Mouse (Mus musculus) liver, adult 2 months (tissue): ENCODE measurements around the gene Slco4c1. TPM values are rescaled to one million over a fixed set of nuclear protein-coding genes. Genes with fewer than 3 reads are reported as not detected.

Experiments
- DNase-seq: peaks from one replicate; pipeline ENCODE4 v3.0.0-alpha.2; 2011; ENCODE audit warnings: low read depth, low spot score; ENCODE audit errors: extremely low read depth
- H3K27ac ChIP-seq: fragments of 200-500 bp; replicated peaks from 2 replicates; pipeline ENCODE4 v1.5.1; 2012; ENCODE audit warnings: low read depth, mild to moderate bottlenecking, control low read depth, inconsistent platforms, low read length; ENCODE audit not compliant: insufficient read depth
- H3K27me3 ChIP-seq: fragments of 200-500 bp; 2 replicates; pipeline ENCODE4 v1.6.1; 2012; ENCODE audit warnings: mild to moderate bottlenecking, moderate library complexity, low read length, inconsistent platforms; ENCODE audit not compliant: control insufficient read depth, insufficient read depth
- H3K36me3 ChIP-seq: fragments of 200-500 bp; 2 replicates; pipeline ENCODE4 v1.6.1; 2012; ENCODE audit warnings: low read length, inconsistent platforms; ENCODE audit not compliant: control insufficient read depth, insufficient read depth
- H3K4me1 ChIP-seq: fragments of 200-500 bp; 2 replicates; pipeline ENCODE4 v1.6.1; 2011; ENCODE audit warnings: low read length; ENCODE audit not compliant: control insufficient read depth, insufficient read depth
- H3K4me3 ChIP-seq: fragments of 200-500 bp; 2 replicates; pipeline ENCODE4 v1.5.1; 2011; ENCODE audit warnings: low read depth, mild to moderate bottlenecking, control low read depth, low read length, moderate library complexity; ENCODE audit not compliant: insufficient read depth
- H3K79me2 ChIP-seq: fragments of 200-500 bp; 2 replicates; pipeline ENCODE4 v1.6.1; 2012; ENCODE audit warnings: inconsistent platforms, mild to moderate bottlenecking, low read length, moderate library complexity; ENCODE audit not compliant: control insufficient read depth, insufficient read depth
- H3K9ac ChIP-seq: fragments of 200-500 bp; 2 replicates; pipeline ENCODE4 v1.6.1; 2012; ENCODE audit warnings: low read depth, mild to moderate bottlenecking, control low read depth, inconsistent platforms, low read length
- CTCF ChIP-seq: fragments of 200-500 bp; IDR thresholded peaks from 2 replicates; pipeline ENCODE4 v1.5.1; 2011; ENCODE audit warnings: low read depth, low read length, control low read depth
- POLR2A ChIP-seq: fragments of 200-500 bp; IDR thresholded peaks from 2 replicates; pipeline ENCODE4 v1.6.1; 2011; ENCODE audit warnings: low read length, control low read depth; ENCODE audit not compliant: insufficient read depth; ENCODE audit errors: extremely low read depth
- WGBS: fragments of 180-500 bp; shearing (Covaris S2); methylation state at CpG from one replicate; pipeline ENCODE4 v1.1.7; 2018; 5-methylcytosine and 5-hydroxymethylcytosine counted together
- polyA plus RNA-seq: library from polyadenylated mRNA; depleted of rRNA; stranded (reverse); fragments of >200 nt; gene quantifications from 2 replicates; pipeline ENCODE4 v1.2.3, GENCODE M21; 2012; rRNA removed
- total RNA-seq: library from RNA; depleted of rRNA; stranded (reverse); fragments of >200 nt; gene quantifications from 2 replicates; pipeline ENCODE4 v1.2.3, GENCODE M21; 2014; rRNA removed

The Slco4c1 gene
- under 0.01 TPM in 2 replicates for total RNA-seq
- polyA plus RNA-seq, result not detected in 2 replicates

GRCm38 (mm10) chr1:96871528-96872360 lies at the start of gene Slco4c1:
Slco4c1 (minus strand) TSS chr1:96872171.
- Histone ChIP-seq H3K79me2 (no peaks in the 10 kb centered on the region), H3K27me3 (peaks cover 5% of the 10 kb centered on the region; the same call in 1 of the 2 replicates), H3K4me3 (peak within 1 kb of the TSS; percentile 61), H3K27ac (no peak within 1 kb of the TSS), H3K4me1 (no peaks in the 10 kb centered on the region), H3K9ac (peak within 1 kb of the TSS; percentile 35; the same call in 1 of the 2 replicates), H3K36me3 (no peaks in the 10 kb centered on the region)
- 4% methylated on average over 40 of the region's 40 CpGs for WGBS
- TF ChIP-seq POLR2A (no peak), CTCF (no peak)
- peak; percentile 50 for DNase-seq

DNA sequence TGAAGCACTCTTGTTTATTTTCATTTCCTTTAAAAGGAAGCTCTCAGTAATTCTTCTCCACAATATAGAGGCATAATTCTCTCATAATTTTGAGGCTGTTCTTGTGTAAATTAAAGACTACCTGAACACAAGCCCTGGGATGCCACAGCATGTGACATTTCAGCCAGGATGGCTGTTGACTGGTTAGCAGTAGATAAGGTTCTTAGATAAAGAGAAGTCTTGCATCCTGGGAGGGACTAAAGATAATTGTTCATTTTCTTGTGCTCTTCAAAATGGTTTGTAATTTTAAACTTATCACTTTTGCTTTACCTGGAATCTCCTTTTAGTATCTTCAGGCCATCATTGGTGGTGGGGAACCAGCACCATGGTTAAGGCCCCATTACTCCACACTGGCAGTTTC lies 45.4 kb upstream of the Slco4c1 start:
- no peak overlapping the region for H3K9ac ChIP-seq
- no peaks in the 10 kb centered on the region for H3K79me2 ChIP-seq
- H3K27me3 ChIP-seq, result no peaks in the 10 kb centered on the region
- DNase-seq, result no peak
- no peak overlapping the region for H3K4me3 ChIP-seq
- TF ChIP-seq CTCF (no peak), POLR2A (no peak)
- no peaks in the 10 kb centered on the region for H3K36me3 ChIP-seq
- no peak overlapping the region for H3K27ac ChIP-seq
- H3K4me1 ChIP-seq, result no peaks in the 10 kb centered on the region

- peak; percentile 61 for DNase-seq
- TF ChIP-seq CTCF (no peak), POLR2A (no peak)
- H3K36me3 ChIP-seq, result no peaks in the 10 kb centered on the region
Measured at GRCm38 (mm10) chr1:96883788-96884187, 11.8 kb upstream of the Slco4c1 start.

DNA sequence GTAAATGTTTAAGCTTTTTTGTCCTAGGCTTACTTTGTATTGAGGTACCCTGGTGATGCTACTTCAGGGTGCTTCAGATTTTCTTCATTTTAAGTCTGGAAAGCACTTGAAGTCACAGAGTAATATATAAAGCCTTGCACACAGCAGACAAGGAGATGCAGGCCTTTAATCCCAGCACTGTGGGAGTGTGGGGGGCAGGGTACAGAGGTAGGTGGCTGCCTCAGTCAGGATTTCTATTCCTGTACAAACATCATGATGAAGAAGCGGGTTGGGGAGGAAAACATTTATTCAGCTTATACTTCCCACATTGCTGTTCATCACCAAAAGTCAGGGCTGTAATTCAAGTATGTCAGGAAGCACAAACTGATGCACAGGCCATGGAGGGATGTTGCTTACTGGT lies 6.6 kb upstream of the Slco4c1 start:
- DNase-seq, result no peak
- no peaks in the 10 kb centered on the region for H3K36me3 ChIP-seq
- H3K9ac ChIP-seq, result no peak overlapping the region
- no peaks in the 10 kb centered on the region for H3K79me2 ChIP-seq
- H3K4me1 ChIP-seq, result no peaks in the 10 kb centered on the region
- no peaks in the 10 kb centered on the region for H3K27me3 ChIP-seq
- TF ChIP-seq CTCF, result no peak
- no peak for TF ChIP-seq POLR2A
- 91% methylated on average over 1 of the region's 1 CpGs for WGBS
- no peak overlapping the region for H3K4me3 ChIP-seq
- H3K27ac ChIP-seq, result no peak overlapping the region

More at GRCm38 (mm10) chr1:96883788-96884187, 11.8 kb upstream of the Slco4c1 start:
- H3K27ac ChIP-seq, result no peak overlapping the region
- no peaks in the 10 kb centered on the region for H3K27me3 ChIP-seq
- H3K9ac ChIP-seq, result no peak overlapping the region
- no peaks in the 10 kb centered on the region for H3K4me1 ChIP-seq
- H3K4me3 ChIP-seq, result no peak overlapping the region
- H3K79me2 ChIP-seq, result no peaks in the 10 kb centered on the region

DNA sequence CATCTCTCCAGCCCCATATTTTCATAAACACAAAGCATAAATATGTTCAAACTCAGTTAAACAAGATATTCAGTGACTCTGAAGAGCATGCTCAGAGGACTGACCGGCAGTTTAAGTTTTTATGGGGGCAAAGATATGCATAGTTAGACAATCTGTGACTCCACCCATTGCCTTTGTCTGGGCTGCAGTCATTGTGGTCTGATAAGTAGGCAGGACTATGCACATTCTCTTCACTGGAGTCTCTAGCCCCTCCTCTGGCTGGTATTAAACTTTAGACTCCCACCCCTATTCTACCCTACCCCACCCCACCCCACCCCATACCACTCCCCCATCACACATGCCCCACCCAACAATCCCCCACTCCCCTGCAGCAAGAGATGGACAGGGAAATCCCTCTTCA lies 4.1 kb upstream of the Slco4c1 start:
- 87% methylated on average over 1 of the region's 1 CpGs for WGBS
- Histone ChIP-seq H3K27me3 (peaks cover 5% of the 10 kb centered on the region; the same call in 1 of the 2 replicates), H3K27ac (no peak overlapping the region), H3K4me3 (no peak overlapping the region), H3K79me2 (no peaks in the 10 kb centered on the region), H3K4me1 (no peaks in the 10 kb centered on the region), H3K9ac (no peak overlapping the region), H3K36me3 (no peaks in the 10 kb centered on the region)
- DNase-seq, result no peak
- no peak for TF ChIP-seq CTCF
- no peak for TF ChIP-seq POLR2A

DNA sequence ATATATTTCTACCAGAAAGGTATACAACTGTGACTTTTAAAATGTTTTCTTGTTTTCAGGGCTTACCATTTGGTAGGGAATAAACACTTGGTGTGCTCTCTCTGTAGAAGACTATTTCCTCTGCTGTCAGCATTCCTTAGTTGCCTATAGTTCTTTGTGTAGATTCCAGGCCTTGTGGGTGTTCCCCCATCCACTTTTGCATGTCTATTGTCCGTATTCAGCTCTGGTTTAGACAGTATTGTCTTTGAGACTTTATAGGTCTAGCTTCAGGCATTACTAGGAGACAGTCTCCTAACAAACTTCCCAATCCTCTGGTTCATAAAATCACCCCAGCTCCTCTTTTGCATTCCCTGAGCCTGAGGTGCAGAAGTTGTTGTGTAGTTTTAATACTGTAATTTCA lies 2.7 kb upstream of the Slco4c1 start:
- no peak for DNase-seq
- Histone ChIP-seq H3K9ac (no peak overlapping the region), H3K79me2 (no peaks in the 10 kb centered on the region), H3K36me3 (no peaks in the 10 kb centered on the region), H3K27ac (no peak overlapping the region), H3K27me3 (peaks cover 5% of the 10 kb centered on the region; the same call in 1 of the 2 replicates), H3K4me1 (no peaks in the 10 kb centered on the region), H3K4me3 (no peak overlapping the region)
- TF ChIP-seq CTCF (no peak), POLR2A (no peak)
- 67% methylated on average over 1 of the region's 1 CpGs for WGBS
